Mouse (Mus musculus): ENCODE data around the gene Mfsd13b. TPM values are rescaled to one million over a fixed set of nuclear protein-coding genes. Genes with fewer than 3 reads are reported as not detected.

Gene Mfsd13b
- polyA plus RNA-seq, 2 experiments, result 0.36 to 0.55 TPM

DNA sequence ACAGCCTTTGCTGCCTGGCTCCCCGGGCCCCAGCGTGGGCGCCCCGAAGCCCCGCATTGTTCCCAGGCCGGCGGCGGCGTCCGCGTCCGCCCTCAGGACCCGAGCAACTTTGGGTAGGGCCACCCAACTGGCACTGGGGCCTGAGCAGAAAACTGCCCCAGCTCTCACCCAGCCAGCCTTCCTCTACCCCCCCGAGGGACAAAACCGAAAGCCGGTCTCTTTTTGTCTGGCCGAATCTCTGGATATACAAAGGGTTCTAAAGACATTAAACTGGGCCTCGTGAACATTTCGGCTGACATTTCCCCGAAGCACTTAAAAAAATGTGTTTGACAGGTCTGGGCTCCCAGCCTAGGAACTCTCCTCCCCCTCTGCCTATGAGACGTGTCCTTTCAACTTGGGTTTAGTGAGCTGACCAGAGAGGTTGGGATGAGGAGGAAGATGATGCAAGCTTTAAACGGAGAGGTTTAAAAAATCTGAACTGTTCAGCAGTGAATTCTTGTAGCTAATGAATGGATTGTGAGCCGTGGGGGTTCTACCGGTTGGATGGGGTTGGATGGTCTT is 52.9 kb downstream of the Mfsd13b start:
- ATAC-seq (ENCODE audit: low FRiP score, low read depth), result no peak
- peak overlapping the region; percentile 98 for H3K27ac ChIP-seq (replicated peaks; ENCODE audit: low read depth, low read length)
- DNase-seq (ENCODE audit: low spot score), result peak; percentile 40
- no peaks in the 10 kb centered on the region for H3K36me3 ChIP-seq (ENCODE audit: control insufficient read depth, insufficient read depth, low read length)
- H3K4me3 ChIP-seq (replicated peaks; ENCODE audit: low read length), result peak overlapping the region; percentile 94
- WGBS, result under 1% methylated on average over 24 of the region's 24 CpGs
- no peaks in the 10 kb centered on the region for H3K27me3 ChIP-seq (ENCODE audit: control insufficient read depth, insufficient read depth, low read length)
- H3K9me3 ChIP-seq (ENCODE audit: control insufficient read depth, low read length), result no peaks in the 10 kb centered on the region
- H3K4me2 ChIP-seq (replicated peaks; ENCODE audit: low read depth, low read length, severe bottlenecking), result peak overlapping the region; percentile 70
- peak overlapping the region; percentile 99 for H3K9ac ChIP-seq (ENCODE audit: low read depth, low read length, severe bottlenecking)
- peaks cover 41% of the 10 kb centered on the region for H3K4me1 ChIP-seq (ENCODE audit: control insufficient read depth, insufficient read depth, low read length)
- TF ChIP-seq POLR2A (IDR thresholded peaks at IDR 0.05; ENCODE audit: borderline replicate concordance, extremely low read depth, insufficient read depth, insufficient read length), result no peak

GRCm38 (mm10) chr7:121040595-121040994 is 58.3 kb downstream of the Mfsd13b start:
- Histone ChIP-seq H3K36me3 (ENCODE audit: control insufficient read depth, insufficient read depth, low read length) (no peaks in the 10 kb centered on the region; the same call in 1 of the 2 replicates), H3K4me2 (replicated peaks; ENCODE audit: low read depth, low read length, severe bottlenecking) (no peak overlapping the region), H3K9ac (ENCODE audit: low read depth, low read length, severe bottlenecking) (no peak overlapping the region), H3K4me3 (replicated peaks; ENCODE audit: low read length) (no peak overlapping the region), H3K27ac (replicated peaks; ENCODE audit: low read depth, low read length) (no peak overlapping the region), H3K9me3 (ENCODE audit: control insufficient read depth, low read length) (no peaks in the 10 kb centered on the region), H3K27me3 (ENCODE audit: control insufficient read depth, insufficient read depth, low read length) (no peaks in the 10 kb centered on the region), H3K4me1 (ENCODE audit: control insufficient read depth, insufficient read depth, low read length) (peaks cover 58% of the 10 kb centered on the region)
- WGBS, result 47% methylated on average over 4 of the region's 4 CpGs
- TF ChIP-seq POLR2A (IDR thresholded peaks at IDR 0.05; ENCODE audit: borderline replicate concordance, extremely low read depth, insufficient read depth, insufficient read length), result no peak
- ATAC-seq (ENCODE audit: low FRiP score, low read depth), result no peak
- peak; percentile 45 for DNase-seq (ENCODE audit: low spot score)

GRCm38 (mm10) chr7:121041989-121042388 is 59.7 kb downstream of the Mfsd13b start:
- no peaks in the 10 kb centered on the region for H3K27me3 ChIP-seq (ENCODE audit: control insufficient read depth, insufficient read depth, low read length)
- 64% methylated on average over 1 of the region's 1 CpGs for WGBS
- peaks cover 49% of the 10 kb centered on the region for H3K4me1 ChIP-seq (ENCODE audit: control insufficient read depth, insufficient read depth, low read length)

DNA sequence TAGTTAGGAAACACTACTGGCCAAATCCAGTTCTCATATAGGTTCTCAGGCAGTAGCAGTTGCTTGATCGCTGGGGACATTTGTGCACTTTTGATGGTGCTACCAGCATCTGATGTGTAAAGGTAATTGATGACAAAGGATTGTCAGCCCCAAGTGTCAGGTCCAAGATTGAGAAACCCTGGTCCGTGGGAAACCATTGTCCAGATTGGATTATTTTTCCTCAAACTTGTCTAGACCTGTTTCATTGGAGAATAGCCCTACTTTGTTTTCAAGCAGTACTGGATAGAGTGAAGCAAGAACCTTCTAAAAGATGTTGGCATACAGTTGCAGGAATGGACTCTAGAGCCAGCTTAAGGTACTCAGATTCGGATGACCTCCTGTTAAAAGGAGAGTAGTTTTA is 60.7 kb downstream of the Mfsd13b start:
- Histone ChIP-seq H3K36me3 (ENCODE audit: control insufficient read depth, insufficient read depth, low read length) (no peaks in the 10 kb centered on the region; the same call in 1 of the 2 replicates), H3K9me3 (ENCODE audit: control insufficient read depth, low read length) (no peaks in the 10 kb centered on the region), H3K27ac (replicated peaks; ENCODE audit: low read depth, low read length) (no peak overlapping the region), H3K27me3 (ENCODE audit: control insufficient read depth, insufficient read depth, low read length) (no peaks in the 10 kb centered on the region), H3K4me2 (replicated peaks; ENCODE audit: low read depth, low read length, severe bottlenecking) (no peak overlapping the region), H3K4me1 (ENCODE audit: control insufficient read depth, insufficient read depth, low read length) (peaks cover 41% of the 10 kb centered on the region), H3K9ac (ENCODE audit: low read depth, low read length, severe bottlenecking) (no peak overlapping the region), H3K4me3 (replicated peaks; ENCODE audit: low read length) (no peak overlapping the region)
- ATAC-seq (ENCODE audit: low FRiP score, low read depth), result no peak
- no peak for TF ChIP-seq POLR2A (IDR thresholded peaks at IDR 0.05; ENCODE audit: borderline replicate concordance, extremely low read depth, insufficient read depth, insufficient read length)
- no peak for DNase-seq (ENCODE audit: low spot score)
- 90% methylated on average over 3 of the region's 3 CpGs for WGBS

More at GRCm38 (mm10) chr7:121041989-121042388, 59.7 kb downstream of the Mfsd13b start:
- no peak for TF ChIP-seq POLR2A (IDR thresholded peaks at IDR 0.05; ENCODE audit: borderline replicate concordance, extremely low read depth, insufficient read depth, insufficient read length)
- Histone ChIP-seq H3K36me3 (ENCODE audit: control insufficient read depth, insufficient read depth, low read length) (no peaks in the 10 kb centered on the region; the same call in 1 of the 2 replicates), H3K4me2 (replicated peaks; ENCODE audit: low read depth, low read length, severe bottlenecking) (no peak overlapping the region; the same call in 1 of the 2 replicates), H3K4me3 (replicated peaks; ENCODE audit: low read length) (no peak overlapping the region), H3K9ac (ENCODE audit: low read depth, low read length, severe bottlenecking) (no peak overlapping the region), H3K9me3 (ENCODE audit: control insufficient read depth, low read length) (no peaks in the 10 kb centered on the region), H3K27ac (replicated peaks; ENCODE audit: low read depth, low read length) (no peak overlapping the region)
- DNase-seq (ENCODE audit: low spot score) (no peak), ATAC-seq (ENCODE audit: low FRiP score, low read depth) (no peak)

- ATAC-seq (ENCODE audit: low FRiP score, low read depth), result no peak
- DNase-seq (ENCODE audit: low spot score), result no peak
- Histone ChIP-seq H3K4me2 (replicated peaks; ENCODE audit: low read depth, low read length, severe bottlenecking) (no peak overlapping the region), H3K9ac (ENCODE audit: low read depth, low read length, severe bottlenecking) (no peak overlapping the region), H3K36me3 (ENCODE audit: control insufficient read depth, insufficient read depth, low read length) (peaks cover 3% of the 10 kb centered on the region), H3K9me3 (ENCODE audit: control insufficient read depth, low read length) (no peaks in the 10 kb centered on the region), H3K4me3 (replicated peaks; ENCODE audit: low read length) (no peak overlapping the region), H3K27me3 (ENCODE audit: control insufficient read depth, insufficient read depth, low read length) (no peaks in the 10 kb centered on the region), H3K4me1 (ENCODE audit: control insufficient read depth, insufficient read depth, low read length) (peaks cover 38% of the 10 kb centered on the region), H3K27ac (replicated peaks; ENCODE audit: low read depth, low read length) (no peak overlapping the region)
- 97% methylated on average over 1 of the region's 1 CpGs for whole genome bisulfite sequencing
- no peak for TF ChIP-seq POLR2A (IDR thresholded peaks at IDR 0.05; ENCODE audit: borderline replicate concordance, extremely low read depth, insufficient read depth, insufficient read length)
Measured at GRCm38 (mm10) chr7:121043510-121043909, 61.2 kb downstream of the Mfsd13b start.

Data from limb, embryonic 14.5 days (tissue).